ENCODE assay signal across 11 mouse cellular contexts in genomic region chr5:125099785-125100350, GRCm38 (mm10).
"Had no signal": no experiment of that assay in that cellular context is flagged by ENCODE, and none has a peak within 500 bp of the region (broad histone marks: within the 10 kb centered on the region; RNA-seq: fewer than 3 reads in every experiment).

No protein-coding gene starts in this region.

- DNase-seq: kidney, adult 8-10 months; kidney, postnatal 25 days; liver; liver, embryonic 13.5 days; liver, postnatal 0 days; lung, postnatal 14 days; right cerebral cortex, postnatal 25 days; thymus, adult 18-20 months; thymus, postnatal 14 days had no signal

- ATAC-seq: intestine, embryonic 16.5 days; liver, postnatal 0 days; midbrain, embryonic 15.5 days had no signal
